Mouse (Mus musculus): ENCODE results near the gene Gm20518.

The Gm20518 gene

DNA sequence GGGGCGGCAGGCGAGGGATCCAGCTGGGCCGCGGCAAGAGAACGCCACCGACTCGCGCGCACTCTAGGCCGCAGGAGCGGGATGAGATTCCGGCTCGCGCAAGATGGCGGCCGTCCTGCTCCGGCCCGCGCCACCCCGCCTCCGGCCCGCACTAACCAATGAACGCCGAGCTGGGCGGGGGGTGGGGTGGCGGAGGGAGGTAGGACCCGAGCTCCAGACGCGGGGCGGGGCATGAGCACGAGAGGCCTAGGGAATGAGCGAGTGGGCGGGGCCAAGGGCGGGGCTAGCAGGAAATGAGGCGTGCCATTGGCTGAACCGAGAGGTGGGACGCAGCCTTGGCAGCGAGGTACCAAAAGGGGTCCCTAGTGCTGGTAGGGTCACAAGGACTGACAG is at the start of gene Gm20518:
TSS of gene Gm20518 (minus strand) at position 105 of the 393 bp plus-strand sequence.
- DNase-seq (ENCODE audit: low spot score in 2 of 2) = peak; percentile 99 to 100

DNA sequence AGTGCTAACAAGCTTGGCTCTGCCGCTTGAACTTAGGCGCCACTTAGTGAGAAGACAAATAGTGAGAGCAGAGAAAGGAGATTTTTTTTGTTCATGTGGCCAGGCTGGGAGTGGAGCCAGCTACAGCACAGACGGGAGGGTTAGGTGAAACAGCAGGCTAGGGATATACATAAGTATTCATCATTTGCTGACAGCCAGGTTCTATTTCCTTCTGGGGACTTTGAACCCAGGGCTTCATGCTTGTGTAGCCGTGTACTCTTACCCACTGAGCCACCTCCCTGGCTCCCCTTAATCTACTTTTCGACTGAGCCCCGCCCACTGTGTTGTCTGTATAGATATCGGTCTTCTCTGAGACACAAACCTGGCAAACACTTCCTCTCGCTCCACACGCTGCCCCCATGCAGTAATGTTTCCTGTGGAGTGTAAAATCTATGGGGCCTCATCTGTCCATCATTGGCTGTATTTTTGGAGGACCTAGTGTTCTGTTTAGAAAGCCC is 47.8 kb upstream of the Gm20518 start:
- no peak for DNase-seq (ENCODE audit: low spot score in 2 of 2)

DNA sequence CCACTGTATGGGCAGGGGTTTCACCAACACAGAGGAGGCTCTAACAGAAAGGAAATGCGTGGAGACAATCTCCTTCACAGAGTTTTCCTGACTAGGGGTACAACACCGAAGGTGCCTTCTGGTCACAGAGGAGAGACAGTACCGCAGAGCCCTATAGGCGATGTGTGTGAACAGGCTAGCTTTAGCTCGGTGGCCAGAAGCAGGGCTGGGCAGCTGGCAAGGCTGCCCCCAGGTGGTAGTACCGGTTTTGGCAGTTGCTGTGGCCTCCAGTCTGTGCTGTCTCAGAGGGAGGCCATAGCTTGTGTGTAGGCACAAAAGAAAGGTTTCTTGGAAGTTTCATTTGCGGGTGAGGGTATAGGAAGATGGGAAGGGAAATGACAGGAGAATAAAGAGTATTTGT is 47.4 kb upstream of the Gm20518 start:
- peak in 1 of 2 experiments; percentile 46 for DNase-seq (ENCODE audit: low spot score in 2 of 2)

DNA sequence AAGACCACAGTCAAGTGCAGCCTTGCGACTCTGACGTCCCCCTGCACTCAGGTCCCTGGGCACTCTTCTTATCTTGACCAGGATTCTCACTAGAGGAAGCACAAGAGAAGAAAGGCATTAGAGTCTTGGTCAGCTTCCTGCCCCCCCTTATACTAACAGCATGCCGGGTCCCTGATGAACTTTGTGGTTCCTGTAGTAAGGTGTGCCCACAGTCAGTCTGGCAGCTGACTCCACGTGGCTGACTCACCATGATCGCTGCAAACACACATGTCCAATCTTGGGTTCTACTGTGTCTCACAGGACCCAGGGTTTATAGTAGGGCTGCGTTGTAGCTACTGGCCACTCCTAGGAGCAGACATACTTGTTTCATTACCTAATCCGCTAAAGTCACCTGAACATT is 46.7 kb upstream of the Gm20518 start:
- no peak for DNase-seq (ENCODE audit: low spot score in 2 of 2)

DNA sequence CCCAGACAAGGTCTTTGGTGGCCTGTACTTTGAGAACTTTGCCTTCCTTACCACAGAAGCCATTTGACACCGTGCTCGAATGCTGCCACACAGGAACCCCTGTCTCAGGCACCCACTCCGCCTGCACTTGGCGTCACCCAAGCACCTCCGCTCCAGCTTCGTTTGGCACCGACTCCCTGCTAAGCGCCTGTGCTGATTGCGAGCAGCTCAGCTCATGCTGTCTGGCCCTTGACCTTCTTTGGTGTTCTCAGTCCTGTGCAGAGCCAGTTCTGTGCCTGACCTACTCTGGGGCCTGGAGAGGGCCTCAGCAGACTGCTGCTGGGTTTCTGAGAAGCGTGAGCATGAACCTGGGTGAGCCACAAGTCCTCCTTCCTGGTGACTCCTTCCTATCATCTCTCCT is 45.3 kb upstream of the Gm20518 start:
- DNase-seq (ENCODE audit: low spot score in 2 of 2) = no peak

DNA sequence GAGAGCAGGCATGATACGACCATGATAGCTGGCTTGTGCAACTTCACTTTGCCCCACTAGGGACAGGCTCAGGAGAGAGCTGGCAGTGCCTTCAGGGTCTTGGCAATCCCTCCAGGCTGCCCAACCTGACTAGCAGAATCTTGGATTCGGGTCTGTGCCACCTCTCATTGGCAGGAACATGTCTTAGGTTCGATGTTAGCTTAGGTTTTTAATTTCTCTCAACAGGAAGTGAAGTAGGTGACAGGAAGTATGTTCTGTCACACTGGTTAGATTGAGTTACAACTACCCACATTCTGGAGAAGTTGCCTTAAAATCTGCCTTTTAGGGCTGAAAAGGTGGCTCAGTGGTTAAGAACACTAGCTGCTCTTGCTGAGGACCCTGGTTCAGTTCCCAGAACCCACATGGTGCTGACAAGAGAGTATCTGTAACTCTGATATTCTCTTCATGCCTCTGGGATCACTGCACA is 43.0 kb upstream of the Gm20518 start:
- DNase-seq (ENCODE audit: low spot score in 2 of 2) = no peak

DNA sequence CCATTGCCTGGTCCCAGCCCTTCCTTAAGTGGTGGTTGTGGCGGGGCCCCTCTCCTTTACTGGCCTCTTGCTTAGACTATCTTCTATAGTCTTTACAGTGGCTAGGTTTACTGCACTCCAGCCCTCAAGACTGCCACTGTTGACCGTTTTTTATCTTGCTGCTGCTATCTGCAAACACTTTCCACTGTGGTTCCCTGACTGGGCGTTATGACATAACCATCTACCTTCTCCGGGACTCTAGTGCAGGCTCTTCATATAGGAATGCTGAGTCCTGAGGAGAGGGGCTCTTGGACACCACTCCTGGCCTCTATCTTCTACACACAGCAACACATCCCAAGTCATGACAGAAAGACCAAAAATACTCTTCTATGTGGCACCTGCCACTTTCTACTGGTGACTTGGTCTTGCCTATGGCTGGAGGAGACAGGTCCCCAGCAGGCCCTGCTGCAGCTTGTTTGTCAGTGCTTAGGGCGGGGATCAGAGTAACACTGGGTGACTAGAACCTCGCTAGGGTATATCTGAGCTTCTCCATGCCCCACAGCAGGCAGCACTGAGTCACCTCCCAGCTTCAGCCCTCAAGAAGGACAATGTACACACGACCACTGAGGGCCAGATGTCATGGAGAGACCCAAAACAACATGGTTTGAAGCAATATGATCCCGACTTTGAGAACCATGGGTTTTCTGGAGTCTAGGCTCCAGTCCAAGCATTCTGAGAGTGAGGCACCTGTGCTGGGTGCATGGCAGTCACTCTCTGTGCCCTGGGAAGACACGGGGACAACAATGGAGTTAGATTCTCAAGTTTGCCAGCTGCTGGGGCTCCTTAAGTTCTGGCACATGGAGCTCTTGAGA is 42.3 kb upstream of the Gm20518 start:
- DNase-seq (ENCODE audit: low spot score in 2 of 2) = no peak

DNA sequence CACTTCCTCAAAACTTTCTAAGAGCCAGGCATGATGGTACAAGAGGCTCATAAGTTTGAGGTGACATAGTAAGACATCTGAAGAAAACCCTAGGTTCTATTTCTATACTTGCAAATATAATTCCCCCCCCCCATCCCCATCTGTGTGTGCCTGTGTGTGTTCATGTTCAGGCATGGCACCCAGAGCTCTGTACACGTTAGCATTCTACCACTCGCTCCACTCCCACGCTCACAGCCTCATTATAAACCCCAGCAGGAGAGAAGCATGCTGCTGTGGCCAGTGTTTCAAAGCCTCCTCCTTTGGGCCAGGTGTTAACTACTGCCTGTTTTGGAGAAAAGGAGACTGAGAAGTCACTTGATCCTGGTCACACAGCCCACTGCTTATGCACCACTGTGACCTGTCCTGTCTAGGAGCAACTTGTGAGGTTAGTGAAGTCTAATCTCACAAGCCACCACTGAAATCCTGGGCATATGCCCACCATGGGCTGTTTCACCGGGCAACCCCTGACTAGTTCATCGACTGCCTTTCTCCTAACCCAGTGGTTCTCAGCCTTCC is 40.5 kb upstream of the Gm20518 start:
- DNase-seq (ENCODE audit: low spot score in 2 of 2) = no peak

DNA sequence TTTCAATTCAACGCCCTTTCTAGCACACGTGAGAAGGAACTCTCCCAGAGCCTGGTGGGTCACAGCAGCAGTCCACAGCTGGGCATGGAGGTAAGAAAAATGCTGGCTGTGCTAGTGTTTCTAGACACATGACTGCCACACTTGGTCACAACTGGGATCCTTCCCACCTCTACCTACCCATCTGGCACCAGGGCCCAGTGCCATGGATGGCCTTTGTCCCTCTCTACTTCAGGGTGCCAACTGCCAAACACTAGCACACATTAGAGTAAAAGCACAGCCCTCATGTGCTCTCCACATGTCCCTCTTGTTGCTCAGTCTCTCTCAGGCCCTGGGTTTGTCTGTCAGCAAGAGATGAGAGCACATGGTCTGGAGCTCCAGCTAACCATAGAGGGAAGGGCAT is 38.2 kb upstream of the Gm20518 start:
- DNase-seq (ENCODE audit: low spot score in 2 of 2) = no peak

DNA sequence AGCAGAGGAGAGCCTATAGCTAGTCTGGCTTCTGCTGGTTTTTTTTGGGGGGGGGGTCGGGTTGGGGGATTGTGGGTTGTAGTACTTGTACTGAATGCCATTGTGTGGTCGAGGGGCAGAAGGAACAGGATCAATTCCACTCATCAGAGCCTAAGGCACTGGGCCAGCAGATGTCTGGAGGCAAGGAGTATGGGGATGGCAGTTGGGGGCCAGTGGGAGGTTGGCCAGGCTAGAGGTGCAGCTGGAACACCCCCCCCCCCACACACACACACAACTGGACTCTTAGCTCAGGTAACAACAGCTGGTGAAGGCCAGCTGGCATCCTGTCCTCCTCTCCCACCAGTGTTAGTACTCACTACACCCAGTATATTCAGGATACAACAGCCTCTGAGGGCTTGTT is 37.7 kb upstream of the Gm20518 start:
- no peak for DNase-seq (ENCODE audit: low spot score in 2 of 2)

DNA sequence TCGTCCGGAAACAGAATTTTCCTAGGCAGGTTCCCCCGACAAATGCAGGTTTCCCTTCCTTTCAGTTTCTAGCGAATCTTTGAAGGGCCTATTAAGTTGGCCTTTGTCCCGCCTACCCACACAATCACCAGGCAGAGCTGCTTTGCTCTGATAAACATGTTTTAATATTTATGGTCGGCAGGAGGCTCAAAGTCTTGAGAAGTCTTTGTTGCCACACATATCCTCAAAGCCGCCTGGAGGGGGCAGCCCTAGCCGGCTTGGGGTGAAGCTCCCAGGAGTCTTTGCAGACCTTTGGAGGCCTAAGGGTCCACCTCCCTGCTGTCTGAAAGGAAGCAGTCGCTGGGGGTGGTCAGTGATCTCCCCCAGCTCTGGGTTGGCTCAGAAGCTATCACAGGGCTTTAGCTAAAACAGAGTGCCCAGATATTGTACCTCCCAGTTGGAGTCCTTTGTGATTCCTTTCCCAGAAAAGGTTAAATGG is 37.2 kb upstream of the Gm20518 start:
- DNase-seq (ENCODE audit: low spot score in 2 of 2) = peak; percentile 80 to 81

DNA sequence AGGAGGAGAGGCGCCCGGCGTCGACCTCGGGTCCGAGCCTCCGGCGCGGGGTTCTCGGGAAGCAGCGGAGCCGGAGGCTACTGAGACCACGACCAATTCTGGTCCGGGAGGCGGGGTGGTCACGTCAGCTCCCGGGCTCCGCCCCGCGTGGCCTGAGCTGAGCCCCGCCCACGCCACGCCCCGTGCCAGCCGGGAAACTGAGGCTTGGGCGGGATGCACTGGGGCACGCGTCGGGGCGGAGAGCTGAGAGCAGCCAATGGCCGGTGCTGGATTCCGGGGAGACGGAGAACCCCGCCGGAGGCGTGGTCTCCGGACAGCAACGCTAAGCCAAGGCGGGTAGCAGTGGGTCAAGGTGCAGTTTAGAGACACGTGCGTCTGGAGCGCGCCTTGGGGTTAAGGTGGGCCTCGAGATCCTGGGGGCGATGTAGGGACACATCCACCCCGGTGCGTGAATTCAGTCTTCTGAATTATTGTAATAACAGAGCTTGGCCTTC is 36.7 kb upstream of the Gm20518 start, which contains the start of gene Slc25a1:
TSS of gene Slc25a1 (minus strand) at position 133 of the 494 bp plus-strand sequence.
- DNase-seq (ENCODE audit: low spot score in 2 of 2) = peak; percentile 90 to 93

DNA sequence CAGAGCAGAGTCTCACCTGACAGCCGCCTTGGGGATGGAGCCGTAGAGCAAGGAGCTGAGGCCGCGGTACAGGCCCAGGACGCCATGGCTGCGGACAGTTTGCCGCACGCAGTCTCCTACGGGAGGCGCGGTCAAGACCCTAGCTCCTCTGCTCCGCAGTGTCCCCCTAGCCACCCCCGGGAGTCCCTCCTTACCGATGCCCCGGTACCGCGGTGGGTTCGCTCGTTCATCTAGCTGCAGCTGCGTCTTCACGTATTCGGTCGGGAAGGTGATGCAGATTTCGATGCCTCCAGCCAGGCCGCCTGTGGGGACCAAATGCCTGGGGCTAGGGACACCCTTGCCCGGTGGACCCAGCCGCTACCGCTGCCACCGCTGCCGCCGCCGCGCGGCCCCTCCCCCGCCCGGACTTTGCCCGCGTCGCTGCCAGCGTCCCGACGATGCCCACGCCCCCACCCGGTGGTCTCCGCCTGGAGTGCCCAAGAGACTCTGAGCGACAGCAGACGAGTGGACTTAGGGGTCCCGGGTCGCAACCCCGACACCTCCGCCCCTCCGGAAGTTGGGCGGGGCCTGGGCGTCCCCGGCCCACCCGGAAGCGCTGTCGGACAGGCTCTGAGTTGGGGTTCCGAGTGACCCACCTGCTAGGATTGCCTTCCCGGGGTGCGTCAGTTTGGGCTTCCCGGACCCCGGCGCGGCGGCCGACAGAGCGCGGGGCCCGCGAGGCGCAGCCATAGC is 36.0 kb upstream of the Gm20518 start:
- peak; percentile 62 to 65 for DNase-seq (ENCODE audit: low spot score in 2 of 2)

DNA sequence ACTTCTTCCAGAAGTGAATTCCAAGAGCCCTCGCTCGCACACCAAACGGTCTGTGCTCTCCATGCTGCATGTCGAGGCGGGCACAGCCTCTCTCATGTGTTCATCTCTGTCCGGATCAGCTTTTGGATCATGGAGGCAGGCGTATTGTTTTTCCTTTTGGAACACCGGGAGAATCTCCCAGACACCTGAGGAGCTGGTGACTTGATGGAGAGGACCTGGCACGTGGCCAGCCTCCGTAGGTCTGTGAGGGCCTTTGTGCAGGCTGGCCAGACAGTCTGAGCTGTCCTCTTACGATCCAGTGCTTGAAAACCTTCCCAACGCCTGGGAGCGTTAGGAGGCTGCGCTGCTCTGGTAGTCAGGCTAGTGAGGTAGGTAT is 30.7 kb upstream of the Gm20518 start:
- peak; percentile 60 to 75 for DNase-seq (ENCODE audit: low spot score in 2 of 2)

DNA sequence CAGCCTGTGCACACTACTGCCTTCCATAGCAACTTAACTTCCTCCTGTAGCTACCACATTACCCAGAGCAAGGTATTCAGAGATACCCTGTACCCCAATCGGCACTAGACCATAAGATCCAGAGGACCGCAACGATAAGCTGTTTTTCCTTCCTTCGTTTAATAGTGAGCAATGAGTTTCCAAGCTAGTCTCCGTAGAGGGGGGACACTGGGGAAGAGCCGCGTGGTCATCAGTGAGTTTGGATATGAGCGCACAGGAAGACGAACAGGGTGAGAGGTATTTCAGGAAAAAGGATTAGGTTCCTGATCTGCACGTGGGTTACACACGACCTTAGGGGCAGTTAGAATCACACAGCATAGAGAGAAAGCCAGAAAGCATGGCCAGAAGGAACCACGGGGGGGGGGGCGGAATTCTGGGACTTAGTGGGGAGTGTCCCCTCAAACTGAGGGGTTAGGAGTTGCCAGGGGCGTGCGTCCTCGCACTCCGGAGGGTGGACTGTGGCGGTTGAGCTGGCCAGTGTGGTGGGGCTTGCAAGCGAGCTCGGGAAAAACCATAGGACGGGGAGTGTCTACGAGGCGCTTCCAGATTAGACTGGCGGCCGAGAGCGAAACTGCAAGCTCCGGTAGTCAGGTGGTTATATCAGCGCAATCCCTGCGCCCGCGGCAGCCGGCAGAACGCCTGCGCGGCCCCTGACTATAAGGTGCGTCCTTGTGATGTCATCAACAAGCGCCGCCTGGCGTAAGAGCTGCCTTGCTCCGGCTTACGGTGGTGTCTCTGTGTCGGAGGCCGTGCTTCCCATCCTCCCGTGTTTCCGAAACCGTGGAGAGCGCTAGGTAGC is 30.1 kb upstream of the Gm20518 start:
- peak; percentile 98 to 99 for DNase-seq (ENCODE audit: low spot score in 2 of 2)

DNA sequence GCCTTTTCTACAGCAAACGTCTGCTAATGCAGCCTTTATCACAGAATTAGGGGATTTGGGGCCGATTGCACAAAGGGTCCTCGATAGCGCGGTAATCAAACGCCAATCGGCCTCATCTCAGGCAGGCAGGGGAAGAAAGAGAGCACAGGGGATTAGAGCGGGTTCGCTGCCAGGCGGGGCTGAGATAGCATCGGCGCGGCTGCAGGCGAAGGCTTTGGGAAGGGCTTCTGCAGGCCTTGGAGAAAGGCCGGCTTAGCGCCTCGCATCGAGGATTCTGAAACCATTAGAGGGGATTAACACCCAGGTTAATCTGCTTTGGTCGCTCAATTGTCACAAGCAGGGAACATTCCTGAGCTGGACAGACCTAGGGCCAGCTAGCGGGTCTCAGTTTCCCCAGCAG is 29.1 kb upstream of the Gm20518 start:
- DNase-seq (ENCODE audit: low spot score in 2 of 2) = no peak

DNA sequence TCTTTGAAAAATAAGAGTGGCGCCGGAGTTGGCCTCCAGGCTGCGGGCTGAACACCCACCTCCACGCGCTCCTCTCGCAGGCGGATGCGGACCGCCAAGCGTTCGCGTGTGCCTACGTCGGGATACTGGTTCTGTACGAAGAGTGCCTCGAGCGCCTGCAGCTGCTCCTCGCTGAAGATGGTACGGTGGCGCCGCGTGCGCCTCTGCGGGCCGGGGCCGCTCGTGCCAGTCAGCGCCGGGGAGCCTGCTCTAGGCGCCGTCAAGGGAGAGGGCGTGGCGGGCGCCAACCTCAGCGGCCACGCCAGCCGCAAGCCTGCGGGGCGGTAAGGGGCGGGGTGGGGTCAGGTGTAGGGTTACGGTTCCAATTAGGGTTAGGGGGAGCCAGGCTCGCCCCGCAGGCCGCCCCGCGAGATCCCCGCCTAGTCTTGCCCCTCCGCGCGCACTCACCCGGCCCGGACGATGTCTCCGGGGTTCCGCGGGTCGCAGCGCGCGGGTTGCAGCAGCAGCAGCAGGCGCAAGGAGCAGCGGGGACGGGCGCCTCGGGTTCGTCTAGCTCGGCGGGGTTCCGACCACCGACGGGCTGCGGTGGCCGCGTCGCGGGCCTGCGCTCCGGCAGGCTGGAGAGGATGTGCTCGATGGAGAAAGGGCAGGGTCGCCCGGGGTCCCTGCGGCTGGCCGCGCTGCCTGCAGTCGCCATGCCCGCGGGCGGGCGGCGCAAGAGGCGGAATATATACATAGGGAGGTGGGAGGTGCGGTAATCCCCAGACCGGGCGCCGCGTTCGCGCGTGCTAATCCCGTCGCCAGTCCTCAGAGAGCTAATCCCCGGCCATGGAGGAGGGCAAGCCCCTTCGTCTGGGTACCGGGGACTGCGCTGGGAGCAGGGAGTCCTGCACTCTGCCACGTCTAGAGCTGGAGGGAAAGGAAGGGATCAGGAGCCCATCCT is 23.1 kb upstream of the Gm20518 start, which contains the start of gene Gsc2:
TSS of gene Gsc2 (minus strand) at position 753 of the 943 bp plus-strand sequence.
- DNase-seq (ENCODE audit: low spot score in 2 of 2) = no peak

DNA sequence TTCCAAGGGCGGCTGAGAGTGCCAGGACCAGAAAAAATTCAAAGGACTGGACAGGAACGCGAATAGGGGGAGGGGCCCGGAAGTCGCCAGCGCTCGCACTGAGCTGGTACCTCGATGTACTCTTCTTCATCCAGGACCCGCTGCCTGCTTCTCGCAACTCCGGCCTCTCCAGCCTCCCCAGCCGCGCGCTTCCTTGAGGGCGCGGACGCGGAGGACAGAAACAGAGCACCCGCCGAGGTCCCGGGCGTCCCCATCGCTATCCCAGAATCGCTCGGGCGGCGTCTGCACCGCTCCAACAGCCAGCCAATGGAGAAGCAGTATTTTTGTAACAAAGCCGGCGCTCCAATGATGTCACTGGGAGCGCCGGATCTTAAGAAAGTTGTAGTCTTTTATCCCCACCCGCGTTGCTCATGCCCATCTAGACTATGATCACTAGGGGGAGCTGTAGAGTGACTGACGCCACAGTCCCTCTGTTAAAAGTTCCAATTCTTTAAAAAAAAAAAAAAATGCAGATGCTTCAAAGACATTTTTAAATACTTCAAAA is 19.7 kb upstream of the Gm20518 start, which contains the start of gene Ess2:
TSS of gene Ess2 (minus strand) at position 297 of the 544 bp plus-strand sequence.
- DNase-seq (ENCODE audit: low spot score in 2 of 2) = peak; percentile 95 to 97

DNA sequence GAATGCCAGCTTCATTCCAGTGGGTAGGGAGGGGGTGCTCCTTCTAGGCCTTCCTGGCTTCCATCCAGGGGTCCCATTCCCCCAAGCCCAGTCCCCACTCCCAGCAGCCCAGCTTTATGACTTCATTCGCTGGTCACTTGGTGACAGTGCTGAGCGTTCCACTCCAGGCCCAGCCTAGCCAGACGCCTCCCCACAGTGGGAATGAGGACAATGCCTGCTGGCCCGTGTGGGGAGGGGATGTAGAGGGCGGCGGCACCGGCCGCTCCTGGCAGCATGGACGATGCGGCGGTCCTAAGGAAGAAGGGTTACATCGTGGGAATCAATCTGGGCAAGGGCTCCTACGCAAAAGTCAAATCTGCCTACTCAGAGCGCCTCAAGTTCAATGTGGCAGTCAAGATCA is 7.0 kb upstream of the Gm20518 start, which contains the start of the genes Dgcr2 and Tssk2:
TSS of gene Dgcr2 (minus strand) at position 101 of the 400 bp plus-strand sequence.
TSS of gene Tssk2 (plus strand) at position 176 of the 400 bp plus-strand sequence.
- no peak for DNase-seq (ENCODE audit: low spot score in 2 of 2)
